Mouse (Mus musculus): ENCODE results near the gene Gm19410.

DNA sequence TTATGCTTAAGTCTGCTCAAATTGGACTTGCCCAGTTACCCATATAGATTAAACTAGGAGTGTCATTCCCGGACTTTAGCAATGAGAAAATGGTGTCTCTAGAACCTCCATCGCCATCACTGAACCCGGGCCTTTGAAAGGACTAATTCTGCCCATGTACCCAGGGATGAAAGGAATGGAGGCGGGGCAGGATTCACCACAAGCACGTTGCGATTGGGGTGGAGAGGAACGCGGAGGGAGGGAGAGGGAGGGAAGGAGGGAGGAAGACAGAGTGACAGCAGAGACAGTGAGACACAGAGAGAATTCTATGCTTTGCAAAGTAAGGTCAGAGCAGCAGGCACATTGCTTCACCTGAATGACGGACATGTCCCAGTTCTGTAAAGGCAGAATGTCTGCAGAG, 570 bp upstream of the Gm19410 start:
- TF ChIP-seq CTCF (IDR thresholded peaks at IDR 0.05; ENCODE audit: borderline replicate concordance, control insufficient read depth, extremely low read depth, insufficient read depth, low read length, poor library complexity) (no peak), POLR2A (IDR thresholded peaks at IDR 0.05; ENCODE audit: control insufficient read depth, extremely low read depth, insufficient read depth, low read length, poor library complexity) (no peak)

All from thymus, adult 2 months (tissue).